Mouse (Mus musculus) hindbrain, embryonic 13.5 days (tissue): Measurements from ENCODE around the gene Tmem123. TPM values are rescaled to one million over a fixed set of nuclear protein-coding genes. Genes with fewer than 3 reads are reported as not detected.
A peak's percentile ranks its signal among the peaks of the same experiment; 100 is the strongest.

Experiments used
- ATAC-seq: fragments of 200-750 bp; cut with Nextera tagmentation; 2 replicates; pipeline ENCODE4 v1.8.0; 2017; ENCODE audit warnings: moderate TSS enrichment; ENCODE audit not compliant: low FRiP score
- H3K27ac ChIP-seq: fragments of 300-500 bp; sonication (generic); 2 replicates; pipeline ENCODE4 v1.5.1; 2015; ENCODE audit warnings: inconsistent platforms, mild to moderate bottlenecking, moderate library complexity
- H3K27me3 ChIP-seq: fragments of 300-500 bp; sonication (generic); 2 replicates; pipeline ENCODE4 v1.6.1; 2015; ENCODE audit warnings: mild to moderate bottlenecking, inconsistent platforms
- H3K36me3 ChIP-seq: fragments of 300-500 bp; sonication (generic); 2 replicates; pipeline ENCODE4 v1.6.1; 2015; ENCODE audit warnings: mild to moderate bottlenecking, inconsistent platforms
- H3K4me1 ChIP-seq: fragments of 300-500 bp; sonication (generic); replicated peaks from 2 replicates; pipeline ENCODE4 v1.6.1; 2015; ENCODE audit warnings: inconsistent platforms
- H3K4me2 ChIP-seq: fragments of 300-500 bp; sonication (generic); 2 replicates; pipeline ENCODE4 v1.6.1; 2015; ENCODE audit warnings: inconsistent platforms, mild to moderate bottlenecking, moderate library complexity
- H3K4me3 ChIP-seq: fragments of 300-500 bp; sonication (generic); 2 replicates; pipeline ENCODE4 v1.5.1; 2015; ENCODE audit warnings: mild to moderate bottlenecking, inconsistent platforms
- H3K9ac ChIP-seq: fragments of 300-500 bp; sonication (generic); 2 replicates; pipeline ENCODE4 v1.6.1; 2015; ENCODE audit warnings: mild to moderate bottlenecking, inconsistent platforms
- H3K9me3 ChIP-seq: fragments of 300-500 bp; sonication (generic); 2 replicates; pipeline ENCODE4 v1.6.1; 2016; ENCODE audit warnings: inconsistent platforms
- WGBS: fragments of 180-500 bp; shearing (Covaris S2); methylation state at CpG from one replicate; pipeline ENCODE4 v1.1.7; 2015; 5-methylcytosine and 5-hydroxymethylcytosine counted together
- microRNA-seq: library from miRNA; unstranded; fragments of <30 nt; microRNA quantifications from one replicate; pipeline ENCODE4, GENCODE M21; 2016
- polyA plus RNA-seq: library from polyadenylated mRNA; unstranded; fragments of >200 nt; fragmentation: Nextera tagmentation; extraction: Ambion mirVana; gene quantifications from 2 replicates; pipeline ENCODE4 v1.2.1, GENCODE M21; 2015

Tmem123 gene
- polyA plus RNA-seq, 1 experiment from 2014 or later = 32.7 TPM

DNA sequence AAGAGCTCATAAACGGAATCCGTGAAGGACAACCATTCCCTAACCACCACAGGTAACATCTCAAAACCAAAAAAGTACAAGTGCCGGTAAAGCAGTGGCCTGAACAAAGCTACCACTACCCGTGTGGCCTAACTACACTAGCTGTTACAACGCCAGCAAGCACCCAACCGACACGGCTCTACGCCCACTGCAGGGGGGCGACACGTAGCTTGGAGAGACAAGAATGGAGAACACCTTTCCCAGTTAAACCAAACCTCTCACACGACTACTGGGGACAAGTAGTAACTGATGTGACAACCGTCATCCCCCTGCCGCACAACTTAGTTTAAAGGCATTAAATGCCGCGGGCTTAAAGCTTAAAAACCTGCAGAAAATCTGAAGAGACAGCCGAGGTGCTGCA, 72.5 kb downstream of the Tmem123 start:
- H3K36me3 ChIP-seq = peaks cover 11% of the 10 kb centered on the region
- ATAC-seq = peak; percentile 52
- peak overlapping the region; percentile 91 for H3K9ac ChIP-seq
- H3K9me3 ChIP-seq = no peaks in the 10 kb centered on the region
- WGBS = under 1% methylated on average over 16 of the region's 16 CpGs
- no peaks in the 10 kb centered on the region for H3K27me3 ChIP-seq
- peak overlapping the region; percentile 71 for H3K4me3 ChIP-seq
- peak overlapping the region; percentile 66 for H3K4me2 ChIP-seq
- peak overlapping the region; percentile 98 for H3K27ac ChIP-seq
- H3K4me1 ChIP-seq = peaks cover 44% of the 10 kb centered on the region

DNA sequence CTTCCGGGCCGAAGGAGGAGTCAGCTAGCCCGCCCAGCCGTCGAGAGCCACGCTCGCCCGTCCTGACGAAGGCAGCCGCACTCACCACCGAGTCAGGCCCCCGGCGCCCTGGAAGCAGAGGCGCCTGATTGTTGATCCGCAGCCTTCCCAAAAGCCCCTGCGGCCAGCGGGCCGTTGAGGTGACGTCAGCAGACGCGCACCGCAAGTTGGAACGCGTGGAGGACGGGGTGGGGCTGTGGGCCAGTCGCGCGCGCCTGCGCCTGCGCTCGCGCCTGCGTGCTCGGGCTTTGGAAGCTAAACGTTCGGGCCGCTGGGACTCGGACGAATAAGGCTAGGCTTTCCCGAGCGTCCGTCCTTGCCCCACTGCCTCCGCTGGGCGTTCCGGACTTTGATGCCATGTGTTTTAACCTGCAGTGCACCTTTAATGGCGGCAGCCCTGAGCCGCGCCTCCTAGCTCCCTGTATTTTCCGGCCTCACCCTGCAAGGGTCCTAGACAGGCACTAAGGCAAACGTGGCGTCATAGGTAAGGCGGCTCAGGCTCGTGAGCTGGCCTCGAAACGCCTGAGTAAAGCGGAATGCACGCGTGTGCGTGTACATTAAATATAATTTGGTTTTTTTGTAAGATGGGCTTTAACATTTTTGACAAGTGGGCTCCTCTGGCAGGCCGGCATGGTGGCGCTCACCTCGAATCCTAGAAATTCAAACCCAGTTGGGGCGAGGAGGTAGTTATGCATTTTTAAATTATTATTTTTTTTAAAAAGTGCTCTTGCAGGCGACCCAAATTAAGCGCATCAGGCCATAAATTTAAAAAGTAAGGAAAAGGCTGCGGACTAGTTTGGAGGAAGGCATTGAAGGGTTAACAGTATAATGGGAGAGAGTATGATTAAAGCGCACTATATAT, 73.3 kb downstream of the Tmem123 start, which contains the start of gene Birc2:
Gene Birc2, minus strand, starts transcription at position 160 of the 901 bp plus-strand sequence.
- under 1% methylated on average over 65 of the region's 68 CpGs for WGBS
- no peaks in the 10 kb centered on the region for H3K9me3 ChIP-seq
- peak within 1 kb of the TSS; percentile 98 for H3K27ac ChIP-seq
- peak within 1 kb of the TSS; percentile 71 for H3K4me3 ChIP-seq
- H3K4me1 ChIP-seq = peaks cover 36% of the 10 kb centered on the region
- peak within 1 kb of the TSS; percentile 66 for H3K4me2 ChIP-seq
- no peaks in the 10 kb centered on the region for H3K27me3 ChIP-seq
- peaks cover 11% of the 10 kb centered on the region for H3K36me3 ChIP-seq
- ATAC-seq = peak; percentile 98
- peak within 1 kb of the TSS; percentile 91 for H3K9ac ChIP-seq

GRCm38 (mm10) chr9:7837806-7838440, 74.1 kb downstream of the Tmem123 start:
- WGBS = 15% methylated on average over 14 of the region's 14 CpGs
- peak overlapping the region; percentile 98 for H3K27ac ChIP-seq
- ATAC-seq = peak; percentile 8; the same call in 1 of the 2 replicates
- peak overlapping the region; percentile 91 for H3K9ac ChIP-seq
- no peaks in the 10 kb centered on the region for H3K27me3 ChIP-seq
- H3K4me1 ChIP-seq = peaks cover 29% of the 10 kb centered on the region
- H3K4me3 ChIP-seq = peak overlapping the region; percentile 71
- peak overlapping the region; percentile 66 for H3K4me2 ChIP-seq
- H3K36me3 ChIP-seq = peaks cover 11% of the 10 kb centered on the region
- H3K9me3 ChIP-seq = no peaks in the 10 kb centered on the region

DNA sequence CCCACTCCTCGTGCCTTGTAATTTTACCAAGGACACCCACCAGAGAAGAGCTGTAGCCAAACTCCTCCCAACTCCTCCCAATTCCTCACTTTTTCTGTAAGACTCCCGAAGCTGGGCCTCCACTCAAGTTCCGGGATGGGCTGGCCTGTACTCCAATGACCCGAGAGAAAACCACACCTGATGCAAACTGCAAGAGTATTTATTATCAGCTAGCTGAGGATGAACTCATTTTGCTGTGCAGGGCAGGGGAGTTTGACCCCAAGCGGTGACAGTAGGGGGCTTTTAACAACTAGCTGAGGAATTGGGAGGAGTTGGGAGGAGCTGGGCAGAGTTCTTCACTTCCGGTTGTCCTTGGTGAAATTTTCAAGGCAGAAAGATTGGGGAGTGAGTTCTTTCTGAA, 77.4 kb downstream of the Tmem123 start:
- Histone ChIP-seq H3K4me1 (0 out of 2 replicates have a peak, but pooled peaks cover 5% of the 10 kb centered on the region), H3K27ac (no peak overlapping the region), H3K4me2 (no peak overlapping the region), H3K9ac (no peak overlapping the region), H3K9me3 (no peaks in the 10 kb centered on the region), H3K36me3 (no peaks in the 10 kb centered on the region), H3K27me3 (no peaks in the 10 kb centered on the region), H3K4me3 (no peak overlapping the region)
- ATAC-seq = no peak
- WGBS = 71% methylated on average over 6 of the region's 6 CpGs

Small RNA genes lying within 50 kb of the gene (microRNA-seq; reads per million reads assigned to microRNA genes)
- 7.0 reads per million, percentile 20 among the genes with 10 or more reads in this experiment for gene Mir5618

Other genes starting within 250 kb of the Tmem123 start
- 0.10 and 0.39 TPM in 2 replicates for gene Mmp8, start 205.6 kb upstream of the Tmem123 start, polyA plus RNA-seq
- not detected in 2 replicates for gene Mmp27, start 192.6 kb upstream of the Tmem123 start, polyA plus RNA-seq
- gene Mmp20, start 135.8 kb upstream of the Tmem123 start, polyA plus RNA-seq = not detected in 2 replicates
- not detected in 2 replicates for gene Mmp7, start 72.0 kb upstream of the Tmem123 start, polyA plus RNA-seq
- gene Birc2, start 73.0 kb downstream of the Tmem123 start, polyA plus RNA-seq = 44.8 and 47.2 TPM in 2 replicates
- 2.3 and 2.8 TPM in 2 replicates for gene Birc3, start 109.1 kb downstream of the Tmem123 start, polyA plus RNA-seq
- 10.4 and 13.1 TPM in 2 replicates for gene Yap1, start 240.6 kb downstream of the Tmem123 start, polyA plus RNA-seq